Mouse (Mus musculus) induced T-regulatory cell, adult 2 months (primary cell): ENCODE data around the gene Plekhg6.
A peak's percentile ranks its signal among the peaks of the same experiment; 100 is the strongest.

Experiments
- DNase-seq: peaks from one replicate; pipeline ENCODE4 v3.0.0-alpha.2; 2012; ENCODE audit warnings: low read depth

Plekhg6 gene

DNA sequence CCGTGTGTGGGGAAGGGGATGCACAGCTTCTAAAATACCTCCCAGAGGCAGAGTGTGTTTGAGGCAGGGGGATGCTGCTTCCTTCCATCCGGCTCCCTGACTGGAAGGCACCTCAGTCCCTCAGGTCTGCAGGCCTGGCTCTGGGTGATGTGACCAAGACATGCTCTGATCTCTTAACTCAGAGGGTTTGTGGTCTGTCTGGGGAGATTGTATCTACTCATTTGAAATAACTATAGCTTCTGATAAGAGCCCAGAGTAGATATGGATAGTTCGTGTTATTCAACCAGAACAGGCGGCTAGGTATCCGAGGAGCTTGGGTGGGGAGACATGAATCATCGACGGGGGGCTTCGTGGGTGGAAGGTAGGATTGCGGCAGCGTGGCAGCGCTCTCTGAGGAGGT, 27.4 kb downstream of the Plekhg6 start:
- DNase-seq, result peak; percentile 69

DNA sequence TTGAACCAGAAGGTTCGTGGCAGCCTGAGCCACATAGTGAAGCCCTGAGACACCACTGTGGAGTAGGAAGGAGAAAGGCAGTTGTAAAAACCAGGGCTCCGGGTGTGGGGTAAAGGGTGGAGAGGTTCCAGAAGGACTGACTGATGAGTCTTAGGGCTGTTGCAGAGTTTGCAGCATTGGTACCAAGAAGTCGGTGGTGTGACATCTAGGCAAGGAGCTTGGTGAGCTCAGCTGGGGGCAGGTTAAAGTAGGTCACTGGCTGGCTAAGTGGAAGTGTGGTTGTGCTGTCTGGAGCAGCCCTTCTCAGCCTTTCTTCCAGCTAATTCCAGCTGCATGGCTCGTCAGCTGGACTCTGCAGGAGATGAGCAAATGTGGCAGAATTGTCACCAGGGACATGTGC, 27.8 kb downstream of the Plekhg6 start:
- peak; percentile 22 for DNase-seq

DNA sequence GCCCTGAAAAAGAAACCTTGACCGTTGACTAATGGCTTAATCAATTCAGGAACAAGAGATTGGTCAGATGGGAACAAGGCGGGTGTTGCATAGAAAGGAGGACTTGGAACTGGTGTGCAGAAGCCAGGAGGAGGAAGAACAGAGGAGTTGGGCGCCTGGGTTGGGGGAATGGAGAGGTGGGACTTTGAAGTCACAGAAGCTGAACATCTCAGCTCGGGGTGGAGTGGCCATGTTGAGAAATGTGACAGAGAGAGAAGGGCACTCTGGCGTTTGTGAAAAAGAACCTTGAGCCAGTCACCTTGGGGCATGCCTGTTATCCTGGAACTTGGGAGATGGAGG, 28.6 kb downstream of the Plekhg6 start:
- DNase-seq, result no peak

DNA sequence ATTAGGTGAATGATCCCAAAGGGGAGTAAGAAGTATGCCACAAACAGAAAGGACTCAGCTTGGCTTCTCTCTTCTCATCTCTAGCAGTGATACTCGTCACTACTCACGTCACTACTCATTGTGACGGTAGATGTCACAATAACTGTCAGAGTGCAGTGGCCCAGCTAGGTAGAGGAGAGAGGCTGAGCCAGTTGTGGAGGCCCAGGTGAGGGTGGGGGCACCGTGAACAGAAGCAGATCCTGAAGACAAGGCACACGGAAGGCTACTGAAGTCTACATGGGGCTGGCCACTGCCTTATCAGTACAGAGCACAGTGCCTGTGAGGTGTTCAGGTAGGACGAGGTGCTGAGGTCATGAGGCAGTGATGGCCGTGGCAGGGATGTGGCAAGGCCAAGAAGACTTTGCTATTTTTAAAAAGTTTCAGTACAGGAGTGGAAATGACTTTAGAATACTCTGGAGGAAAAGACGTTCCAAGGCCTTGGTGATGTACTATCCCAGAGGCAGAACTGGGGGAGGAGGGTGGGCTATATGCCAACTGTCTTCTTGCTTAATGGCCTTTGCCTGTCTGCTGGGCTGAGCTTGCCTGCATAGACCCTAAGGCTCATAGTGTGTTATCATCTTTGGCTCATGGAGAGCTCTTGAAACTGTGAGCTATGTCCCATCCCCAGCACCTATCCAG, 29.1 kb downstream of the Plekhg6 start:
- DNase-seq, result peak; percentile 39

DNA sequence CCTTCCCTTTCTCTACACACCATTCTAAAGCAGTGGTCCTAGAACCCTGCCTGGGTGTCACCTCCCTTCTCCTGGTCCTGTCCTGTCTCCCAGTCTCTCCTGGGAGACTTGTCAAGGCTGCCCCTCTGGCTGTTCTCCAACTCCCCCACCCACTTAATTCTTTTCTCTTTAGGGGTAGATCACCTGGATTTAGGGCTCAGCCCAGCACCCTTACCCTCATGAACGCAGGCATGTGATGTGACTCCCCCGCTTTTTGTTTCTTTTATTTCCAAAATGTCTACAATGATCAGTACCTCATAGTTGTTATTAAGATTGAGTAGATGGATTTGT, 29.6 kb downstream of the Plekhg6 start:
- no peak for DNase-seq

DNA sequence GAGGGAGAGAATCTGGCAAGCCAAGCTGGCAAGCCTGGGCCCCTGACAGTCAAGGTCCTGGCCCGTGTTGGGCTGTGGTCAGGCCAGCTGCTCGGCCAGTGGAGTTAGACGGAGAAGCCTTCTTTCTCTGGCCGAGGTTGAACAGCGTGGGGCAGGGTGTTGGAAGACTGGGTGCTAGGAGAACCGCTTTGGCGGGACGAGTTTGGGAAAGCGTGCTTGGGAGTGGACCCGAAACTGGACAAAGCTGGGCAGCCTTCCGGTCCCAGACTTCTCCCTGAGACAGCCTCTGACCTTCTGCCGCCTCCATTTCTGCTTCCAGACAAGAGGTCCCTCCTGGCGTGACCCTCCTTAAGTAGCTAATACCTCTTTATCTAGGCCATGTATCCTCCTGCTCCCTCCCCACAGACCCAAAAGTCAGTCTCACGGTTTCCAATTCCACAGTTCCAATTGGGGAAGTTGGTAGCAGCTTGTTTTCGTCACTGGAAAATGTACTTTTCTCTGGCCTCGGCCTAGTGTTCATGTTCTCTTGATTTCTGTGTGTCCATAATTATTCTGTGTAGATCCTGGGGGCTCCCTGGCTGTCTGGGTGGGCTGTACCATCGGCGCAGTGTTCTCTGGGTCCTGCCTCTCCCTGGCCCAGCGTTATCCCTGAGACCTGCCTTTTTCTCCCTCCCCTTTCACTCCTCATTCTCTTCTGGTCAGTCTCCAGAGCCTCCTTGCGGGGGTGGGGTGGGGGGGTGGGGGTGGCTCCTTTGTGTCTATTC, 30.2 kb downstream of the Plekhg6 start:
- DNase-seq, result peak; percentile 24

DNA sequence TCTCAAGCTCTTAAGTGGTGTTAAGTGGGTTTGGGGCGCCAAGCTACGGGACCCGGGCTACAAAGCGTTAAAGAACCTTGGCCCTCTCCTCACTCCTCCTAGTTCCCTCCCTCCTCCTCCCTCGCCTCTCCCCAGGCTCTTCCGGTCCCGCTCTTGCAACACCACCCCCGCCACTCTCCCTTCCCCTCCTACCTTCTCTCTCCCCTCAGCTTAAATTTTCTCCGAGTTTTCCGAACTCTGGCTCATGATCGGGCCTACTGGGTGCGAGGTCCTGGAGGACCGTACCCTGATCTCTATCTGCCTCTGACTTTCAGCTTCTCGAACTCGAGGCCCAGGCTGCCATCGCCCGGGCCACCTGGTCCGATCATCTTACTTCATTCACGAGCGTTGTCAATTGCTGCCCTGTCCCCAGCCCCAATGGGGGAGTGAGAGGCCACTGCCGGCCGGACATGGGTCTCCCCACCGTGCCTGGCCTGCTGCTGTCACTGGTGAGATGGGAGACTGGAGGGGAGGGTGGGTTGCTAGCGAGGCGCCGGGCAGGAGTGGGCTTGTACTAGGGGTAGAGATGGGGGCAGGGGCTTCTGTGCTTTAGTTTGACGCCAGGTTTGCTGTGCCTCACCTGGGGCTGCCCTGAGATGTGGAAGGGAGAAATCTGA, 30.9 kb downstream of the Plekhg6 start:
- peak; percentile 81 for DNase-seq

DNA sequence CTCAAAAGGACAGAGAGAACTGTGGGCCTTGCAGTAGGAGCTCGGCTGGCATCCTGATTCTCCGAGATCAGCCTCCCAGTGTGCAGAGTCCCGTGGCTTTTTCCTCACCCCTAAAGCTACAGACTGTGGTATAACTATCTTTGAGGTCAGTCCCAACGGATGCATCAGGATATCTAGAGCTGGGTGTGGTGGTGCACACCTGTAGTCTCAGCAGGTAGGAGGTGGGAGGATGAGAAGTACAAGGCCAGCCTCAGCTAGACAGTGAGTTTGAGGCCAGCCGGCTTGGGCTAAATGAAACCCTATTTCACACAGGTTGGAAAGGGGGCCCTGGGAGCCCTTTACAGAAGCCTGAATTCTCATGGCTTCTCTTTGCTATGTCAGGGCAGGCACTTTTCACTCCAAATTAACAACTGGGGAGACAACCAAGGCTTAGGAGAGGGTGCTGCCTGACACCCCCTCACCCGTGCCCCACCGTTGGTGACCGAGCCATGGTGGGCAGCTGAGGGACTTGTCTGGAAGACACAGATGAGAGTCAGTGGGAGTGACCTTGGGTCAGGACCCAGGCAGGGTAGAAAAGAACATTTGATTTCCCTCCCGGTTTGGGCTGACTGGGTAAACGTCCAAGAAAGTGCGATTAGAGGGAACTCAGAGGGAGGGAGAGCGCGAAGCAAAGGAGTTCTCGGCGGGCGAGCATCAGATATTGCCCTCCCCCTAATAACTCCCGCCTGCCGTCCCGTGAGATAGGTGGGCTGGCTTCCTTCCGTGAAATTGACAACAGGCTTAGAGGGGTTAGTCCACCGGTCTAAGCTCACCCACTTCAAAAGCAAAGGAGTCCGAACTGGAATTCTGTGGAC, 31.6 kb downstream of the Plekhg6 start, which contains the start of gene Tnfrsf1a:
Gene Tnfrsf1a, plus strand, starts transcription at position 642 of the 854 bp plus-strand sequence.
- no peak for DNase-seq

DNA sequence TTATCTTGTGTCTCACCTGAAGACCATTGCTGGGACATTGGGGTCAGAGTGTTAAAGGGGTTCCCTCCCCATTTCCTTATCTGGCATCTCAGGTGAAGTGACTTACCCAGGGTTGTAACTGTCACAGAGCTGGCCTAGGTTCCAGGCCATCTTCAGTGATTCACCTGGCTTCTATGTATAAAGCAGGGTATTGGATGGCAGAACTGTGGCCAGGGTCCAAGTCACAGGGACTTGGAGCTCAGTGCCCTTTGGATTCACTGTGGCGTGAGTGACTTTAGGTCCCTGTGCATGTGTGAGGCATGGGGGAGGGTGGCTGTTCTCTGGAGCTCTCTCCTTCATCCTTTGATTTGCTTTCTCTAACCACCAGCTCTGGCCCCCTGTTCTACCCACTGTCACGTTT, 34.6 kb downstream of the Plekhg6 start:
- DNase-seq, result no peak

DNA sequence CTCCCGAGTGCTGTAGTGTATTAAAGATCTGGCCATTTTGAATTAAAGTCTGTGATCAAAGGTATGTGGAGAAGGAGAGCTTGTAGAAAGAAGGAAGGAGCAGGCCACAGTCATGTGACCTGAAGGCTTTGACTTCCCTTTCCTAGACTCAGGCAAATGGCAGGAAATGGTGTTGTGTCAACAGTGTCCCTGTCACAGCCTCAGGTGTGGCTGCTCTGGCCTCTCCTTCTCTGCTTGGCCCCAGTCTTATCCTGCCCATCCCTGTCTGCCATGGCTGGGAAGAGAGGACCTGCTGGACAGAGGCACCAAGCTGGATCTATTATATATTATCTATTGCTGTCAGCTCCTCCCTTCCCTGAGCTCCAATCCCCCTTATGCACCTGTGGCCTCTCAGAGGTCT, 35.0 kb downstream of the Plekhg6 start:
- DNase-seq, result no peak

DNA sequence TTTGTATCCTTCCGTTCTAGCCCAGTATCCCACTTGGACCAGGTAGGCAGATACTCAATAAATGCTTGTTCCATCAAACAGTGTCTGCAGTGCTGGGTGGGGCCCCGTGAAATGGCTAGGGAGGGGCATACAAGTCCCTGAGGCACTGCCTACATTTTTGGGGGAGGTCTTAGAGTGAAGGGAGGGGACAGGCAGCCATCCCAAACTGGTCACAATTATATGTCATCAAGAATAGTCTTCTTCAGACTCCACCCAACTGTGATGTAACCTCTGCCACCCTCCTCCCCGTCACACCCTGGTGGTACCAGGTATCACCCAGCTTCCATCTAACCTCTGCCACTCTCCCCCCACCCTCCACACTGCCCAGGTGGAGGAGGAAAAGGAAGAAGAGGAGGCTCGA, 35.7 kb downstream of the Plekhg6 start:
- DNase-seq, result no peak

DNA sequence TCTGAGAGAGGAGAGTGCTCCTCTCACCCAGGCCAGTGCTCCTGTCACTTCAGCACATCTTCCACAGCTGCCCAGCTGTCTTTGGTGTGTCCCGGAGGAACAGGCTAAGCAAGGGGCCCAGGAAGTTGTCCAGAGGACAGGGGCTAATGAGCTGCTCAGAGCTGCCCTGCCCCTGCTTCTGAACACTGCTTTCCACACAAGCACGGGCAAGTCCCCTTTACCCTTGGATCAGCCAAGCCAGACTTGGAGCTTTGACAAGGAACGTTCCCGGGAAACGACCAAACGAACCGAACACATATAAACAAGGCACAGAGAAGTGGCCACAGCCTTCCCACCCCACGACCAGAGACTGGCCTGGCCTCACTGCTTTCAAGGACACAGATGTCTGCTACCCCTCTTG, 36.5 kb downstream of the Plekhg6 start:
- no peak for DNase-seq

DNA sequence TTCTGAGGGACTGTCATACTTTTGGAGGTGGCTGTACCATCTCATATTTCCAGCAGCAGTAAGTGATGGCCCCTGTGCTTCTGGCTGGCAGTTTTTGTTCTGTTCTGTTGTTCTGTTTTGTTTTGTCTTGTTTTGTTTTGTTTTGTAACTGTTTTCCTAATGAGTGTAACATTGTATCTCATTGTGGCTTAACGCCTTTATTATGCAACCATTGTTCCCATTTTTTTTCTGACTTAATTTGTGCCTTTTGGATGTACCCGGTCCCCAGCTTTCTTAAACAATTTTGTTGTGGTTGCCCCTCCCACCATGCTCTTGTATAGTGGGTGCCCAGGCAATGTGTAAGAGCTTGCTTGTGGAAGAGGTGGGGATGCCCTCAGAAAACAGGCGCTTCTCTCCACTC, 38.4 kb downstream of the Plekhg6 start:
- no peak for DNase-seq

DNA sequence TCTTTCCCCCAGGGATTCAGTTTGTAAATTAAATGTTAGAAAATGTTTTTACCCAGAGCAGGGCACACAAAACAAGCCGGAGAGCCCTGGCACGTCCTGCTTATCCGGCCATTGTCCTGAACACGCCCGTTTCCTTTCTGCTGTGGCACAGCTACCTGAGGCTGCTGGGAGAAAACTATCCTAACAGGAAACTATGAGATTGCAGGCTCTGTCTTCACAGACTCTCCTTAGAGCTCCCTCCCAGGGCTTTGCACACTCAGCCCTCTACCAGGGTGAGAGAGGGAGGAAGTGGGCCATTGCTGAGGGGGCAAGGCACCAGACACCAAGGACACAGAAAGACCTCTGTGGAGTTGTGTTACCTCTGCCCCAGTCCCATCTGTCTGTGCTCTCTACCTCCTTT, 40.3 kb downstream of the Plekhg6 start:
- DNase-seq, result no peak

DNA sequence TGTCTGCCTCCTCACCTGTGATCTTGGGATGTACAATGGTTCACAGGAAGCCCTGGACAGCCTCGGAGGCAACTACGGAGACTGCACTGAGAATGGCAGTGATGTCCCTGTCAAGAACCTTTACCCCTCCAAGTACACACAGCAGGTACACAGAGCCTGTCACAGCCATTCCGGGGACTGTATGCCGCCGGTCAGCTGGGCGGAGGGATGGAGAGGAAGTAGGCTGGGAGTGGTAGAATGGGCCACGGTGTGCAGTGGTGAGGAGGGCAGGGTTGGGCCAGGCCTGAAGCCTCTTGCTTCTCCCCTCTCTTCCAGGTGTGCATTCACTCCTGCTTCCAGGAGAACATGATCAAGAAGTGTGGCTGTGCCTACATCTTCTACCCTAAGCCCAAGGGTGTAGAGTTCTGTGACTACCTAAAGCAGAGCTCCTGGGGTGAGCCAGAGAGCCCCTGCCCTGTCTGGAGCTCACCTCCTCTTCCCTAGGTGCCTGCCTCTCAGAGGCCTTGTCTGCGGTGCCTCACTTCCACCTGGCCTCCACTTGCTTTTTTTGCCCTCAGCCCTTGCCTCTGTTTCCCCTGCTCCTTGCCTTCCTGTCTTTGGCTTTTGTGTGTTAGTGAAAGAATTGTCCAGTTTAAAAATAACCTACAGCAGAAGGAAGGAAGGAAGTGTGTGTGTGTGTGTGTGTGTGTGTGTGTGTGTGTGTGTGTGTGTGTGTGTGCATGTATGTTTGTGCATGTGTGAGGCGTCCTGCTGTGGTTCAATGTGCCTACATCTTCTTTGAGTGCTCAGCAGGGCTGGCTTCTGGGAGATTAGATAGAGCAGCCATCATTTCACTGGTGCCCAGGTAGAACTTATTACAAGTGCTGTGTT, 41.6 kb downstream of the Plekhg6 start:
- DNase-seq, result peak; percentile 19

DNA sequence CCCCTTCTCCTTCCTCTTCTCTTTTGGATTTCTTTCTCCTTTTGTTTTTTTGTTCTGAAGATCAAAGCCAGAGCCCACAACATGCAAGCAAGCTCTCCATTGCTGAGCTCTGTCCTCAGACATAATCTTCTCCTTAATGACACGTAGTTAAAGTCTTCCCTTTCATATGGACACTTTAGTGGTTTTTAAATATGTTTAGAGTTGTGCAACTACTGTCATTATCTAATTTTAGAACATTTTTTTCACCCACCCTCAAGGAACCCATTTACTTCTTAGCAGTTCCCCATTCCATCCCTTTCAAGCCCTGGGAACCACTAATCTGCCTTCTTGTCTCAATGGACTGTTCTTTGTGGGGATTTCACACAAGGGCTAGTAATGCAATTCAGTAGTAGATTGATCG, 46.2 kb downstream of the Plekhg6 start:
- no peak for DNase-seq

DNA sequence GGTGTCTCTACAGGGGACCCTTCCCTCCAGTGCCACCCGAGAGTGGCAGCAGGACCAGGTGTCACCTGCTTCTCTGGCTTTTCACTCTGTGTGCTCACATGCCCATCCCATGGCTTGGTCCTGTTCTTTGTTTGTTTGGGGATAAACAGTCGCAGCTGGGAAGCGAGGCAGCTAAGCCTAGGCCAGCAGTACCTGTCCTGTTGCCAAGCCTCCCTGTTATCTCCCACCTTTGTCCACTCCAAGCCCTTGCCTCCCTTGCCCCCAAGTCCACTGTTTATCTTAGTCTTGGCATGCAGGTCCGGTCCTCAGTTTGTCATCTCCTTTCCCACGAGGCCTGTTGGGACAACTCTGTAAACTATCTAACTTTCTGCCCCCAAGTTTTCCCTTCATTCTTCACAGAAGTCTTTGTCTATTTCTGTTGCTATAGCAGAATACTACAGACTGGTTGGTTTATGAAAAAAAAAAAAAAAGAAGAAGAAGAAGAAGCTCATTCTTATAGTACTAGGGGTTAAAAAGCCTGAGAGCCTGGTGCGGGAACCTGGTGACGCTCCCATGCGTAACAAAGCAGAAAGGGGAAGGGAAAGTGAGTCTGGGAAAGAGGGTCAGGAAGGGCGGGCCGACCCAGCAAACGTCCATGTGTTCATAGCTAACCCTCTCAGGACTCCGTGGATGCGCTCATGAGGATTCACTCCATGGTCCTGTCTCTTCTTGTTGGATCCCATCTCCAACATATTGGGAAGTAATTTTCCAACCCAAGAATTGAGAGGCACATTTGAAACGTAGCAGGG, 47.3 kb downstream of the Plekhg6 start:
- no peak for DNase-seq

DNA sequence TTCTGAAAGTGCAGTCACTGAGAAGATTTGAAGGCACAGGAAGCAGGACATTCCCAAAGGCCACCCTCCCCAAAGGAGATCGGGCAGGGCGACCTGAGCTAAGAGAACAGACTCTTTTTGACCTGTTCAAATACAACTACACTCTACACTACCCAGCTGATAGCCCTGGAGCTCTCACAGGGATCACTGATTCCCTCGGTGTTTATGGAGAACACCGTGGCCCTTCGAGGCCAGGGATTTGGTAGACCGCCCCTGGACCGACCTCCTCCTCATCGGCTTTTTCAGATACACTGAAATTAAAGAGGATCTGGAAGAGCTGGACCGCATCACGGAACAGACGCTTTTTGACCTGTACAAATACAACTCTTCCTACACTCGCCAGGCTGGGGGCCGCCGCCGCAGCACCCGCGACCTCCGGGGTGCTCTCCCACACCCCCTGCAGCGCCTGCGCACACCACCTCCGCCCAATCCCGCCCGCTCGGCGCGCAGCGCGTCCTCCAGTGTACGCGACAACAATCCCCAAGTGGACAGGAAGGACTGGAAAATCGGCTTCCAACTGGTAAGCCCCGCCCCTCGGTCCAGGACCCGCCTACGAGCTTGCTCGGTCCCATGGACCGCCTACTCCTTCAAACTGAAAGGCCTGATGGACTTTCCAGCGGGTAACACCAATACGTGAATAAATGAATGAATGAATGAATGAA, 49.8 kb downstream of the Plekhg6 start:
- DNase-seq, result peak; percentile 46

DNA sequence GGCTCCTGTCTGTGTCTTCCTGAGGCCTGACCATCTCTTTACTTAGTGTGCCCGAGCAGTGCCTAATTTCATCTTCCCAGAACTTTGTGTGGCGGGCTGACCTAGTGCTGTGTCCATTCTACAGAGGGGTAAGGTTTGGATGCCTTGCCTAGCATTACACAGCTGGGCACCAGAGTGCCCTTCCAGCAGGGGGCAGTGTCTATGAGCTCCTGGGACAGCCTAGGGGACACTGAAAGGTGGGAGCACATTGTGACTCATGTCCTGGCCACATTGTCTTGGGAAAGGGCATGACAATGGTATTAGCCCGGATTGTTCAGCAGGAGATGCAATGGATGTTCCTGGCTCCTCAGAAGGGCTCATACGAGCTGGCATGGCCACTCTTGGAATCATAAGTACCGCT, 52.4 kb downstream of the Plekhg6 start:
- DNase-seq, result peak; percentile 64

DNA sequence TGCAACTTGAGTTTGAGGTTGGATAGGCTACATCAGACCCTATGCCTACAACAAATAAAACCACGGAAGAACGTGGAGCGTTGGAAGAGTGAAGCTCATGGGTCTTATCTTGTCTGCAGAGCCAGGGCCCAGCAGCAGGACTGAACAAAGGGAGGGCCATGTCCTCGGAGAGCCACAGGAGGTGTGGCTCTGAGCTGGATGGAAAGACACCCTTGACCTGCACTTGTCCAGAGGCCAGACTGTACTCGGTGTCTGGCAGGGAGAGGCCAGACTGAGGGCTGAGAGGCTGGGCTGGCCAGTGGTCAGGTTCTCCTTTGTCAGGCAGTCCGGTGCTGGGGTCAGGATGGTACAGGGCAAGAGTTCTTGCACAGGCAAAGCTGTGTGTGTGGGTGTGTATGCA, 55.3 kb downstream of the Plekhg6 start:
- DNase-seq, result no peak
